Mouse (Mus musculus) kidney, postnatal 14 days (tissue): ENCODE data around the gene Mrpl55.
"Not testable (repeated sequence)": the region's sequence is repeated elsewhere in the genome, so short reads cannot be mapped to it uniquely, and the experiment has no call there.

ENCODE experiments used
- DNase-seq: peaks from one replicate; pipeline ENCODE4 v3.0.0; 2022; ENCODE audit warnings: mixed read lengths

Mrpl55 gene

GRCm38 (mm10) chr11:59196230-59196629 lies 6.1 kb upstream of the Mrpl55 start:
- DNase-seq = no peak

- DNase-seq = no peak
Observed at GRCm38 (mm10) chr11:59201216-59202002, 877 bp upstream of the Mrpl55 start.

- peak; percentile 95 for DNase-seq
Observed at GRCm38 (mm10) chr11:59208153-59208831, 6.0 kb downstream of the Mrpl55 start, which contains the start of gene 2310033P09Rik. 2310033P09Rik (plus strand) TSS chr11:59208321.

- peak; percentile 80 for DNase-seq
Observed at GRCm38 (mm10) chr11:59209003-59209441, 6.7 kb downstream of the Mrpl55 start.

GRCm38 (mm10) chr11:59209580-59209979 lies 7.3 kb downstream of the Mrpl55 start:
- no peak for DNase-seq

GRCm38 (mm10) chr11:59210020-59210419 lies 7.7 kb downstream of the Mrpl55 start:
- no peak for DNase-seq

- DNase-seq = not testable (repeated sequence)
Observed at GRCm38 (mm10) chr11:59211561-59211960, 9.3 kb downstream of the Mrpl55 start.

GRCm38 (mm10) chr11:59212320-59212719 lies 10.0 kb downstream of the Mrpl55 start:
- not testable (repeated sequence) for DNase-seq

GRCm38 (mm10) chr11:59212892-59213494 lies 10.7 kb downstream of the Mrpl55 start:
- no peak for DNase-seq

- DNase-seq = no peak
Observed at GRCm38 (mm10) chr11:59216955-59217354, 14.7 kb downstream of the Mrpl55 start.

- DNase-seq = peak; percentile 67
Observed at GRCm38 (mm10) chr11:59218389-59218998, 16.2 kb downstream of the Mrpl55 start.

GRCm38 (mm10) chr11:59219064-59219463 lies 16.8 kb downstream of the Mrpl55 start:
- DNase-seq = no peak

GRCm38 (mm10) chr11:59221604-59222003 lies 19.3 kb downstream of the Mrpl55 start:
- DNase-seq = no peak

GRCm38 (mm10) chr11:59222306-59222705 lies 20.0 kb downstream of the Mrpl55 start:
- DNase-seq = no peak

- DNase-seq = no peak
Observed at GRCm38 (mm10) chr11:59224025-59224424, 21.7 kb downstream of the Mrpl55 start.

- no peak for DNase-seq
Observed at GRCm38 (mm10) chr11:59224470-59224869, 22.2 kb downstream of the Mrpl55 start.

GRCm38 (mm10) chr11:59225167-59225566 lies 22.9 kb downstream of the Mrpl55 start:
- no peak for DNase-seq

GRCm38 (mm10) chr11:59226251-59226650 lies 24.0 kb downstream of the Mrpl55 start:
- DNase-seq = no peak

GRCm38 (mm10) chr11:59226787-59227603 lies 24.7 kb downstream of the Mrpl55 start:
- peak; percentile 31 for DNase-seq

- DNase-seq = no peak
Observed at GRCm38 (mm10) chr11:59227604-59228121, 25.4 kb downstream of the Mrpl55 start.

GRCm38 (mm10) chr11:59228122-59228953 lies 26.1 kb downstream of the Mrpl55 start, which contains the start of gene Arf1:
Arf1 (minus strand) TSS chr11:59228270.
- peak; percentile 98 for DNase-seq
